Mouse (Mus musculus): Measurements from ENCODE around the gene Zfp683.

Zfp683 gene

GRCm38 (mm10) chr4:134053538-134053937 is at the start of gene Zfp683:
TSS of gene Zfp683 (plus strand) at chr4:134053838.
- in situ Hi-C loops (cut with MboI; ENCODE audit: low sequenced_read_pairs), result no loop called here

GRCm38 (mm10) chr4:134005581-134006358 is 47.9 kb upstream of the Zfp683 start:
- in situ Hi-C loops (cut with MboI; ENCODE audit: low sequenced_read_pairs), result no loop called here

- in situ Hi-C loops (cut with MboI; ENCODE audit: low sequenced_read_pairs), result no loop called here
Observed at GRCm38 (mm10) chr4:134006845-134007244, 46.8 kb upstream of the Zfp683 start.

GRCm38 (mm10) chr4:134009709-134010108 is 43.9 kb upstream of the Zfp683 start:
- in situ Hi-C loops (cut with MboI; ENCODE audit: low sequenced_read_pairs), result no loop called here

GRCm38 (mm10) chr4:134011450-134012414 is 41.9 kb upstream of the Zfp683 start:
- in situ Hi-C loops (cut with MboI; ENCODE audit: low sequenced_read_pairs), result no loop called here

- in situ Hi-C loops (cut with MboI; ENCODE audit: low sequenced_read_pairs), result no loop called here
Observed at GRCm38 (mm10) chr4:134012858-134013528, 40.6 kb upstream of the Zfp683 start.

GRCm38 (mm10) chr4:134016208-134016607 is 37.4 kb upstream of the Zfp683 start:
- in situ Hi-C loops (cut with MboI; ENCODE audit: low sequenced_read_pairs), result no loop called here

- in situ Hi-C loops (cut with MboI; ENCODE audit: low sequenced_read_pairs), result no loop called here
Observed at GRCm38 (mm10) chr4:134016767-134017166, 36.9 kb upstream of the Zfp683 start.

- in situ Hi-C loops (cut with MboI; ENCODE audit: low sequenced_read_pairs), result no loop called here
Observed at GRCm38 (mm10) chr4:134017201-134017865, 36.3 kb upstream of the Zfp683 start.

GRCm38 (mm10) chr4:134018038-134018778 is 35.4 kb upstream of the Zfp683 start:
- in situ Hi-C loops (cut with MboI; ENCODE audit: low sequenced_read_pairs), result no loop called here

- in situ Hi-C loops (cut with MboI; ENCODE audit: low sequenced_read_pairs), result no loop called here
Observed at GRCm38 (mm10) chr4:134018779-134019145, 34.9 kb upstream of the Zfp683 start, which contains the start of gene Lin28a. TSS of gene Lin28a (minus strand) at chr4:134018841.

GRCm38 (mm10) chr4:134019210-134019609 is 34.4 kb upstream of the Zfp683 start:
- in situ Hi-C loops (cut with MboI; ENCODE audit: low sequenced_read_pairs), result no loop called here

GRCm38 (mm10) chr4:134019641-134020351 is 33.8 kb upstream of the Zfp683 start:
- in situ Hi-C loops (cut with MboI; ENCODE audit: low sequenced_read_pairs), result no loop called here

GRCm38 (mm10) chr4:134020621-134021020 is 33.0 kb upstream of the Zfp683 start:
- in situ Hi-C loops (cut with MboI; ENCODE audit: low sequenced_read_pairs), result no loop called here

GRCm38 (mm10) chr4:134025802-134026201 is 27.8 kb upstream of the Zfp683 start:
- in situ Hi-C loops (cut with MboI; ENCODE audit: low sequenced_read_pairs), result no loop called here

- in situ Hi-C loops (cut with MboI; ENCODE audit: low sequenced_read_pairs), result no loop called here
Observed at GRCm38 (mm10) chr4:134035953-134036352, 17.7 kb upstream of the Zfp683 start.

- in situ Hi-C loops (cut with MboI; ENCODE audit: low sequenced_read_pairs), result no loop called here
Observed at GRCm38 (mm10) chr4:134041317-134042123, 12.1 kb upstream of the Zfp683 start.

GRCm38 (mm10) chr4:134043041-134043440 is 10.6 kb upstream of the Zfp683 start:
- in situ Hi-C loops (cut with MboI; ENCODE audit: low sequenced_read_pairs), result no loop called here

Measured in CH12F3 (cell line).